Mouse (Mus musculus) limb, embryonic 15.5 days (tissue): ENCODE data around the gene Hip1r. TPM values are rescaled to one million over a fixed set of nuclear protein-coding genes. Genes with fewer than 3 reads are reported as not detected.

ENCODE experiments used
- ATAC-seq: fragments of 200-750 bp; cut with Nextera tagmentation; 2 replicates; pipeline ENCODE4 v1.8.0; 2017; ENCODE audit warnings: low read depth, moderate TSS enrichment; ENCODE audit not compliant: insufficient number of reproducible peaks, low FRiP score, low TSS enrichment
- H3K27ac ChIP-seq: fragments of 300-500 bp; sonication (generic); 2 replicates; pipeline ENCODE4 v1.5.1; 2015; ENCODE audit warnings: moderate library complexity, mild to moderate bottlenecking, inconsistent platforms
- H3K27me3 ChIP-seq: fragments of 300-500 bp; sonication (generic); 2 replicates; pipeline ENCODE4 v1.6.1; 2015; ENCODE audit warnings: inconsistent platforms
- H3K36me3 ChIP-seq: fragments of 300-500 bp; sonication (generic); 2 replicates; pipeline ENCODE4 v1.6.1; 2015; ENCODE audit warnings: inconsistent platforms
- H3K4me1 ChIP-seq: fragments of 300-500 bp; sonication (generic); 2 replicates; pipeline ENCODE4 v1.6.1; 2015; ENCODE audit warnings: inconsistent platforms
- H3K4me2 ChIP-seq: fragments of 300-500 bp; sonication (generic); 2 replicates; pipeline ENCODE4 v1.6.1; 2015; ENCODE audit warnings: mild to moderate bottlenecking, inconsistent platforms
- H3K4me3 ChIP-seq: fragments of 300-500 bp; sonication (generic); 2 replicates; pipeline ENCODE4 v1.5.1; 2015; ENCODE audit warnings: mild to moderate bottlenecking, inconsistent platforms
- H3K9ac ChIP-seq: fragments of 300-500 bp; sonication (generic); 2 replicates; pipeline ENCODE4 v1.6.1; 2015; ENCODE audit warnings: inconsistent platforms
- H3K9me3 ChIP-seq: fragments of 300-500 bp; sonication (generic); 2 replicates; pipeline ENCODE4 v1.6.1; 2016; ENCODE audit warnings: inconsistent platforms
- WGBS: fragments of 180-500 bp; shearing (Covaris S2); methylation state at CpG from one replicate; pipeline ENCODE4 v1.1.7; 2015; 5-methylcytosine and 5-hydroxymethylcytosine counted together
- polyA plus RNA-seq: library from polyadenylated mRNA; unstranded; fragments of >200 nt; fragmentation: Nextera tagmentation; extraction: Ambion mirVana; gene quantifications from 2 replicates; pipeline ENCODE4 v1.2.1, GENCODE M21; 2015

Hip1r gene
- polyA plus RNA-seq, 1 experiment from 2014 or later: 17.4 TPM

- no peaks in the 10 kb centered on the region for H3K27me3 ChIP-seq
- no peak overlapping the region for H3K4me2 ChIP-seq
- peaks cover 8% of the 10 kb centered on the region; the same call in 1 of the 2 replicates for H3K36me3 ChIP-seq
- no peak overlapping the region for H3K4me3 ChIP-seq
- H3K9ac ChIP-seq: no peak overlapping the region
- peaks cover 61% of the 10 kb centered on the region for H3K4me1 ChIP-seq
- WGBS: 89% methylated on average over 11 of the region's 11 CpGs
- H3K9me3 ChIP-seq: no peaks in the 10 kb centered on the region
- ATAC-seq: no peak
- H3K27ac ChIP-seq: no peak overlapping the region
These were observed 47.7 kb downstream of the Hip1r start for GRCm38 (mm10) chr5:124021148-124021547.

DNA sequence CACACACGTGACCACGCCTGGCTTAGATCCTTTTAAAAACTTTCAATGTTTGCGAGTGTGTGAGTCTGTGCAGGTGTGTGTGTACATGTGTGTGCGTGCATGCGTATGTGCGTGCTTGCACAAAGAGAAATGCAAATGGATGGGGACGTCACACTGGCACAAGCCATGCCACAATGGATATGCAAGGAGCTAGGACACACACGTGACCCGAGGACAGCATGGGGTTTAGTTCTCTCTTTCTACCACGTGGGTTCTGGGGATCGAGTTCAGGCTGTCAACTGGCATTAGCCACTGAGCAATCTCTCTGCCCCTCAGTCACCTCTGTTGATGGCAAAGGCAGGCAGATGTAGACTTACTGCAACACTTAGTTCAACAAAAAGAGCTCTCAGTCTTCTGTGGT is 48.3 kb downstream of the Hip1r start:
- no peak overlapping the region for H3K9ac ChIP-seq
- 85% methylated on average over 11 of the region's 11 CpGs for WGBS
- ATAC-seq: no peak
- no peak overlapping the region for H3K4me2 ChIP-seq
- no peaks in the 10 kb centered on the region for H3K27me3 ChIP-seq
- H3K9me3 ChIP-seq: no peaks in the 10 kb centered on the region
- H3K4me3 ChIP-seq: no peak overlapping the region
- H3K27ac ChIP-seq: no peak overlapping the region
- H3K4me1 ChIP-seq: peaks cover 62% of the 10 kb centered on the region
- peaks cover 8% of the 10 kb centered on the region; the same call in 1 of the 2 replicates for H3K36me3 ChIP-seq

- peaks cover 8% of the 10 kb centered on the region; the same call in 1 of the 2 replicates for H3K36me3 ChIP-seq
- H3K27ac ChIP-seq: no peak overlapping the region
- 82% methylated on average over 7 of the region's 7 CpGs for WGBS
- no peak overlapping the region for H3K4me2 ChIP-seq
- no peaks in the 10 kb centered on the region for H3K27me3 ChIP-seq
- peaks cover 61% of the 10 kb centered on the region for H3K4me1 ChIP-seq
- no peaks in the 10 kb centered on the region for H3K9me3 ChIP-seq
- H3K4me3 ChIP-seq: no peak overlapping the region
- no peak for ATAC-seq
- H3K9ac ChIP-seq: no peak overlapping the region
These were observed 48.9 kb downstream of the Hip1r start for GRCm38 (mm10) chr5:124022365-124022764.

- H3K27me3 ChIP-seq: no peaks in the 10 kb centered on the region
- H3K4me2 ChIP-seq: no peak overlapping the region
- ATAC-seq: no peak
- H3K4me1 ChIP-seq: peaks cover 60% of the 10 kb centered on the region
- H3K9me3 ChIP-seq: no peaks in the 10 kb centered on the region
- H3K9ac ChIP-seq: no peak overlapping the region
- 0 out of 2 replicates have a peak, but pooled peaks cover 5% of the 10 kb centered on the region for H3K36me3 ChIP-seq
- H3K4me3 ChIP-seq: no peak overlapping the region
- H3K27ac ChIP-seq: no peak overlapping the region
- WGBS: 80% methylated on average over 6 of the region's 6 CpGs
These were observed 51.2 kb downstream of the Hip1r start for GRCm38 (mm10) chr5:124024677-124025076.

DNA sequence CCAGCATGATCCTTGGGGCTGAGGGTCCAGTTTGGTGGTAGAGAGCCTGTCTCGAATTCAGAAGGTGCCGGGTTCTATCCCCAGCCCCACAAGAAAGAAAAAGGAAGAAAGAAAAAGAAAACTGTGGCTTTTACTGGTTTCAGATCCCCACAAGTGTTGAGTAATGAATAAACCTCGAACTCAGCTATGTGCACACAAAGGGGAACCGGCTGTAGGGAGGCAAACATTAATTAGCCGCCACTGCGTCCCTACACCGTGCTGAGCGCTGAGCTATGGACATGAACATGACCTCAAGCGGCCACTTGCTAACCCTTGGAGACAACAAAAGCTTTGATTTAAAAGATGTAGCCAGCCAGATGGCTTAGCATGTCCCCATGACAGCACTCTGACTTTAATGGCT is 51.7 kb downstream of the Hip1r start:
- Histone ChIP-seq H3K4me3 (no peak overlapping the region), H3K9me3 (no peaks in the 10 kb centered on the region), H3K27ac (no peak overlapping the region), H3K27me3 (no peaks in the 10 kb centered on the region), H3K9ac (no peak overlapping the region), H3K4me2 (no peak overlapping the region), H3K4me1 (peaks cover 60% of the 10 kb centered on the region), H3K36me3 (0 out of 2 replicates have a peak, but pooled peaks cover 5% of the 10 kb centered on the region)
- ATAC-seq: no peak
- 73% methylated on average over 9 of the region's 9 CpGs for WGBS

GRCm38 (mm10) chr5:124025587-124026441 is 52.4 kb downstream of the Hip1r start:
- ATAC-seq: 0 out of 2 replicates have a peak, but pooled peaks have one; percentile 60
- H3K27ac ChIP-seq: peak overlapping the region; percentile 12; the same call in 1 of the 2 replicates
- H3K9ac ChIP-seq: no peak overlapping the region
- H3K4me1 ChIP-seq: peaks cover 63% of the 10 kb centered on the region
- 0 out of 2 replicates have a peak, but pooled peaks cover 5% of the 10 kb centered on the region for H3K36me3 ChIP-seq
- WGBS: 77% methylated on average over 15 of the region's 15 CpGs
- no peak overlapping the region for H3K4me3 ChIP-seq
- no peaks in the 10 kb centered on the region for H3K27me3 ChIP-seq
- H3K9me3 ChIP-seq: no peaks in the 10 kb centered on the region
- no peak overlapping the region for H3K4me2 ChIP-seq

- ATAC-seq: no peak
- no peak overlapping the region for H3K9ac ChIP-seq
- peak overlapping the region; percentile 12; the same call in 1 of the 2 replicates for H3K27ac ChIP-seq
- no peak overlapping the region for H3K4me3 ChIP-seq
- no peak overlapping the region for H3K4me2 ChIP-seq
- WGBS: 85% methylated on average over 5 of the region's 5 CpGs
- no peaks in the 10 kb centered on the region for H3K9me3 ChIP-seq
- no peaks in the 10 kb centered on the region for H3K36me3 ChIP-seq
- no peaks in the 10 kb centered on the region for H3K27me3 ChIP-seq
- peaks cover 67% of the 10 kb centered on the region for H3K4me1 ChIP-seq
These were observed 53.1 kb downstream of the Hip1r start for GRCm38 (mm10) chr5:124026568-124026967.

DNA sequence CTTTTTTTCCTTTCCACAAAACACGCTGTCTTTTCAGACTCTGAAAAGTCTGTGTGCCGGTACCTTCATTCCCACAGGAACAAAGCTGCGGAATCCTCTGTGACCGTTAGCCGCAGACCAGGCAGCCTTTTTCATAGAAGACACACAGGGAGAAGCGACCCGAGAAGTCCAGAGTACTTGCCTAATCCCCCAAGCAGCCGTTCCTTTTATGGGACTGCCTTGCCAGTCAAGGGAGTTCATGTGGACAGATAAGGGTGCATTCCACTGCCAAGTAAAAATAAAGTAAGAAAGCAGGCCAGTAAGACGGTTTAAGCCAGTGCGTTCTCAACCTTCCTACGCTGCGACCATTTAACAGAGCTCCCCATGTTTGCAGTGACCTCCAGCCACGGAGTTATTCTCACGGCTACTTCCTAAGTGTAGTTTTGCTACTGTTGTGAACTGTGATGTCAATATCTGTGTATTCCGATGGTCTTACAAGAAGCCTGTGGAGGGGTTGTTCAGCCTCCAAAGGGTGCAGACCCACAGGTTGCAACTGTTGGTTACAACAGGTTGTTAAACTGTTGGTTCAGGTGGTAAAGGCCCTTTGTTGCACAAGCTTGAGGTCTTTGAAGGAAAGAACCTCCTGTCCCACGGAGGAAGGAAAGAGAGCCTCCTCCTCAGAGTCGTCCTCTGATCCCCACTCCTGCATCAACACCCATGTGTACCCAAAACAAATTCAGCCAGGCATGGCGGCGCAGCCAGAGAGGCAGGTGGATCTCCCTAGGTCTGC is 54.5 kb downstream of the Hip1r start:
- WGBS: 71% methylated on average over 19 of the region's 19 CpGs
- Histone ChIP-seq H3K9me3 (no peaks in the 10 kb centered on the region), H3K4me1 (peaks cover 66% of the 10 kb centered on the region), H3K4me2 (no peak overlapping the region), H3K27ac (peak overlapping the region; percentile 17; the same call in 1 of the 2 replicates), H3K4me3 (no peak overlapping the region), H3K36me3 (no peaks in the 10 kb centered on the region), H3K27me3 (no peaks in the 10 kb centered on the region), H3K9ac (0 out of 2 replicates have a peak overlapping the region, but pooled peaks have one; percentile 10)
- no peak for ATAC-seq

GRCm38 (mm10) chr5:124028680-124029079 is 55.3 kb downstream of the Hip1r start:
- no peak overlapping the region for H3K4me2 ChIP-seq
- no peak overlapping the region for H3K4me3 ChIP-seq
- no peak for ATAC-seq
- 0 out of 2 replicates have a peak overlapping the region, but pooled peaks have one; percentile 10 for H3K9ac ChIP-seq
- H3K4me1 ChIP-seq: peaks cover 61% of the 10 kb centered on the region
- no peaks in the 10 kb centered on the region for H3K9me3 ChIP-seq
- no peaks in the 10 kb centered on the region for H3K27me3 ChIP-seq
- no peaks in the 10 kb centered on the region for H3K36me3 ChIP-seq
- H3K27ac ChIP-seq: peak overlapping the region; percentile 17; the same call in 1 of the 2 replicates
- WGBS: 51% methylated on average over 7 of the region's 7 CpGs

DNA sequence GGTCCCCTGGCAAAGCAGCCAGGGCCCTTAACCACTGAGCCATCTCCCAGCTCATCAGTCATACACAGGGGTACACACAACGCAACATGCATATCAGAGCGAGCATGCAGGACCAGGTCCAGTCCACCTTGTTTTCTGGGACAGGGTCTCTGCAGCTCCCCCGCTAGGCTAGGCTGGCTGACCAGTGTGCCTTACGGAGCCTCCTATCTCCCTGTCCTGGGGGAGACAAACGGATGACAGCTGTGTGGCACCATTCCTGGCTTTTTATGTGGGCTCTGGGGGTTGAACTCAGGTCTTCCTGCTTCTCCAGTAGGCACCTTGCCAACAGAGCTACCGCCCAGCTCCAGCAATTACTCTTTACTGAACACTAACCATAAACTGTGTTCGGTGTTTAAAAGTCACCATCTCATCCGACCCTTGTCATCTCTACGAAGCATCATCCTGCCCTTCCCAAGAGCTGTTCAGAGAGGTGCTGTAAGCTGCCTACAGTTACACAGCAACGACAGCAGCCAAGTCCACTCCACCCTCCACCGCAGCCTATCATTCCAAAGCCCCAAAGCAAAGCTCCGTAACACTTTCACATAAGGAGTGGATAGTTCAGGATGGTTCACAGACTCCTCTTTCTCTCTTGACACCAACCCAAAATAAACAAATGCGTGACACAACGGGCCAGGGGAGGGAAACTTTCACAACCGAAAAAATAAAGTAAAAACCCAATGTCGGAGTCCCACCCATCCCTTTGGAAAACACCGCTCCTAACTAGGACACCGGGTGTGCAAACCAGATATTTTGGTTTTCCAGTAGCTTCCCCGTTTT is 56.0 kb downstream of the Hip1r start:
- WGBS: 77% methylated on average over 19 of the region's 19 CpGs
- no peak for ATAC-seq
- H3K36me3 ChIP-seq: no peaks in the 10 kb centered on the region
- H3K4me2 ChIP-seq: no peak overlapping the region
- no peak overlapping the region for H3K27ac ChIP-seq
- no peak overlapping the region for H3K9ac ChIP-seq
- peaks cover 56% of the 10 kb centered on the region for H3K4me1 ChIP-seq
- H3K9me3 ChIP-seq: no peaks in the 10 kb centered on the region
- H3K27me3 ChIP-seq: no peaks in the 10 kb centered on the region
- H3K4me3 ChIP-seq: 0 out of 2 replicates have a peak overlapping the region, but pooled peaks have one; percentile 83

GRCm38 (mm10) chr5:124030386-124031067 is 57.1 kb downstream of the Hip1r start:
- Histone ChIP-seq H3K27me3 (no peaks in the 10 kb centered on the region), H3K4me3 (peak overlapping the region; percentile 83), H3K9ac (peak overlapping the region; percentile 91), H3K9me3 (no peaks in the 10 kb centered on the region), H3K27ac (peak overlapping the region; percentile 95), H3K4me1 (peaks cover 48% of the 10 kb centered on the region), H3K36me3 (no peaks in the 10 kb centered on the region), H3K4me2 (peak overlapping the region; percentile 75)
- ATAC-seq: no peak
- 36% methylated on average over 12 of the region's 12 CpGs for WGBS
